Mouse (Mus musculus): ENCODE results near the gene Fam20a. TPM values are rescaled to one million over a fixed set of nuclear protein-coding genes. Genes with fewer than 3 reads are reported as not detected.
A peak's percentile ranks its signal among the peaks of the same experiment; 100 is the strongest.

Fam20a gene
- polyA plus RNA-seq, 1 experiment from 2014 or later, result not detected

GRCm38 (mm10) chr11:109678291-109678690, 43.8 kb downstream of the Fam20a start:
- WGBS (ENCODE audit: missing documents), result 66% methylated on average over 12 of the region's 12 CpGs
- Histone ChIP-seq H3K4me3 (ENCODE audit: inconsistent target) (no peak overlapping the region), H3K27ac (no peak overlapping the region), H3K36me3 (ENCODE audit: inconsistent target) (no peaks in the 10 kb centered on the region), H3K79me2 (ENCODE audit: inconsistent target) (no peaks in the 10 kb centered on the region)

DNA sequence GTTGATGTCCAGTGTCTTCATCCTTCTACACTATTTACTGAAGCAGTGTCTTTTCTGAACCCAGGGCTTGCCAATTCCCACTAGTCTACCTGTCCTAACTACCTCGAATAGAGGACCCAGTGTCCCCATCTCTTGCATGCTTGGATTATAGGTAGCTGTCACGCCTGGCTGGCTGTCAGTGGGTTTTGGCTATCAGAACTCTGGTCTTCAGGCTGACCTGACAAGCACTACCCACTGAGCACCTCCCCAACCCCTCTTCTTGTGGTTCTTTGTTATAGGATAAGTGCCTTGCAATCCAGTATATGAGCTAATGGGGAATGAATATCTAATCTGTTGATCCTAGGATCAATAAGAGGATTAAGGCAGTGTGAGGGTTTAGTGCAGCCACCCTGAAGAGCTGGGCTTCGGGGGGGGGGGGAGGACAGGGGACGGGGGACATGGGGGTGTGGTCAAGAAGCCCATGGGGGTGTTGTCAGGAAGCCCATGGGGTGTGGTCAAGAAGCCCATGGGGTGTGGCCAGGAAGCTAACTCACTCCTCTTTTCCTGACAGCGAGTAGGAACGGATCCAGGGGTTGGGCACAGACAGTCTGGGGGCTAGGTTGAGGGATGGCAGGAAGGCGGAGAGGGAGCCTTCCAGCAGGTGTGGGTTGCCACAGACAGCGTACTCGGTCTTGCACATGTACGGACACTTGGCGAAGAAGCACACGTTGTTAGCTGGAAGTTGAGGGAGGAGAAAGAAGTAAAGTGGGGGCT, 45.3 kb downstream of the Fam20a start:
- no peaks in the 10 kb centered on the region for H3K79me2 ChIP-seq (ENCODE audit: inconsistent target)
- no peak overlapping the region for H3K27ac ChIP-seq
- no peak overlapping the region for H3K4me3 ChIP-seq (ENCODE audit: inconsistent target)
- no peaks in the 10 kb centered on the region for H3K36me3 ChIP-seq (ENCODE audit: inconsistent target)
- WGBS (ENCODE audit: missing documents), result 83% methylated on average over 11 of the region's 12 CpGs

GRCm38 (mm10) chr11:109675771-109676170, 46.3 kb downstream of the Fam20a start:
- no peaks in the 10 kb centered on the region for H3K79me2 ChIP-seq (ENCODE audit: inconsistent target)
- no peaks in the 10 kb centered on the region for H3K36me3 ChIP-seq (ENCODE audit: inconsistent target)
- WGBS (ENCODE audit: missing documents), result 98% methylated on average over 8 of the region's 9 CpGs
- no peak overlapping the region for H3K4me3 ChIP-seq (ENCODE audit: inconsistent target)
- no peak overlapping the region for H3K27ac ChIP-seq

DNA sequence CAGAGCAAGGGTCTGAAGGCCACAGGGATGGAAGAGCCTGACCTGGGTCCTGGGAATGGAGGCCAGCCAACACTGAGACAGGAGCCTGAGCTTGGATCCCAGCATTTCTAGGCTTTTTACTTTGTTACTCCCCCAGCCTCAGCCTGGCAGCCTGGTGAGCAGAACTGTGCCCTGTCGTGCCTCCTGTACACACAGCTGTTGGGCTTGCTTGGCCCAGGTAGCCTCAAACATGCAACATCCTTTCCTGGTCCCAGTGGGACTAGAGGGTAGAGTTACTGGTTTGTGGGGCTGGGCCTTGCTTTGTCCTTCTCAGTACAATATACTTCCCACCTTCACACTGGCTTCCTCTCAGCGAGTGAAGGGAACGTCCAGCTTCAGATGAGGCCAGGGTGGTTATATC, 46.9 kb downstream of the Fam20a start:
- Histone ChIP-seq H3K36me3 (ENCODE audit: inconsistent target) (peaks cover under 1% of the 10 kb centered on the region; the same call in 1 of the 2 replicates), H3K27ac (no peak overlapping the region), H3K79me2 (ENCODE audit: inconsistent target) (no peaks in the 10 kb centered on the region), H3K4me3 (ENCODE audit: inconsistent target) (no peak overlapping the region)
- WGBS (ENCODE audit: missing documents), result 87% methylated on average over 3 of the region's 3 CpGs

GRCm38 (mm10) chr11:109674542-109674941, 47.5 kb downstream of the Fam20a start:
- no peak overlapping the region for H3K27ac ChIP-seq
- peaks cover 7% of the 10 kb centered on the region; the same call in 1 of the 2 replicates for H3K36me3 ChIP-seq (ENCODE audit: inconsistent target)
- WGBS (ENCODE audit: missing documents), result 91% methylated on average over 11 of the region's 11 CpGs
- H3K4me3 ChIP-seq (ENCODE audit: inconsistent target), result no peak overlapping the region
- no peaks in the 10 kb centered on the region for H3K79me2 ChIP-seq (ENCODE audit: inconsistent target)

GRCm38 (mm10) chr11:109673741-109674140, 48.3 kb downstream of the Fam20a start:
- H3K4me3 ChIP-seq (ENCODE audit: inconsistent target), result no peak overlapping the region
- no peak overlapping the region for H3K27ac ChIP-seq

DNA sequence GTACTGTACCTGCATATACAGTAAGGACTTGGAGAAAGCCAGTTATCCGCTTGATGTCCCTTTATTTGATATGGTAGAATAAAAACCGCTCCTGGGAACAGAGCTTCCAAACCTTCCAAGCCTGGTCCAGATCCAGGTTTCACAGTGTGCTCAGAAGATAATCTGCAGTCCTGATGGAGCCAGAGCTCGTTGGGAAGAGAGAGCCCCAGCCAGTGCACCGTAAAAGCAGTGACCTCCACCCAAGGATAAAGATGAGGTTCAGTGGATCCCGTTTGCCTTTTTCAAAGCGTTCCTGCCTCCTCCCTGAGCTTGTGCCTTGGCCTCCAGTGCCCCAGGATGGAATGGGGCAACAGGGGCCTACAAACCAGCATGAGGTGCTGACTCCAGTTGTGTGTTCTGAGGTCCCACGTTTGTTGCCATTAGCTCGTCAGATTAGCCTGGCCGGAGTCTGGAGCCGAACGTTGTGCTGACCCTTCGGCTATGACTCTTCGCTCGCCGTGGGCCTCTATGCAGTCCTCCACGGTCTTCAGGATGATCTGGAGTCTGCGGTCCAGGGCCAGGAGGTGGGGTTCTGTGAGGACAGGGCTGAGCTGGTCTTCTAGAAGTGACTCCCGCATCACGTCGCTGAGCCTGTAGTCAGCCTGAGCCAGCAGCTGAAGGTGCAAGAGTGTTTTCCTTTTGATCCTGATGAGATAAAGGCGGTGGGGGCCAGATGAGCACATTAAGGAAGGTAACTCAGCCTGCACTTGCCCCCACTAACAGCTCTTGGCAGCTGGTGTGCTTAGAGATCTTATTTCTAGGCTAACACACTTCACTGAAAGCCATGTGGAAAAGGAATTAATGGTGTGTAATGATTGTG, 49.0 kb downstream of the Fam20a start:
- Histone ChIP-seq H3K36me3 (ENCODE audit: inconsistent target) (peaks cover 18% of the 10 kb centered on the region), H3K27ac (no peak overlapping the region)

More at GRCm38 (mm10) chr11:109673741-109674140, 48.3 kb downstream of the Fam20a start:
- 90% methylated on average over 7 of the region's 7 CpGs for WGBS (ENCODE audit: missing documents)
- H3K36me3 ChIP-seq (ENCODE audit: inconsistent target), result peaks cover 12% of the 10 kb centered on the region
- H3K79me2 ChIP-seq (ENCODE audit: inconsistent target), result no peaks in the 10 kb centered on the region

GRCm38 (mm10) chr11:109672396-109672795, 49.7 kb downstream of the Fam20a start:
- H3K36me3 ChIP-seq (ENCODE audit: inconsistent target), result peaks cover 25% of the 10 kb centered on the region
- WGBS (ENCODE audit: missing documents), result 84% methylated on average over 8 of the region's 8 CpGs
- H3K4me3 ChIP-seq (ENCODE audit: inconsistent target), result no peak overlapping the region
- no peaks in the 10 kb centered on the region for H3K79me2 ChIP-seq (ENCODE audit: inconsistent target)
- no peak overlapping the region for H3K27ac ChIP-seq

More for the DNA sequence above, 49.0 kb downstream of the Fam20a start:
- Histone ChIP-seq H3K79me2 (ENCODE audit: inconsistent target) (no peaks in the 10 kb centered on the region), H3K4me3 (ENCODE audit: inconsistent target) (no peak overlapping the region)
- 96% methylated on average over 21 of the region's 21 CpGs for WGBS (ENCODE audit: missing documents)

DNA sequence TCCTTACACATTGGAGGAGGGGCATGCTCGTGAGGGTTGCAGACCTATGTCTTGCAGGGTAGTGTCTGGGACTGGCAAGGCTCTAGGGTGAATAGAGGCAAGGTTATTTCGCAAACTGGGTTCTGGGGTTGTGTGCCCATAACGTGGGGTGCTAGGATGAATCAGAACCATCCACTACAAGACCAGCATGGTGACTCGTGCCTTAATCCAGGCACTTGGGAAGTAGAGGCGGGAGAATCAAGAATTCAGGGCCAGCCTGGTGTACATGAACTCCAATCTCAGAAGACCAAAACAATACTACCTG, 50.1 kb downstream of the Fam20a start:
- H3K79me2 ChIP-seq (ENCODE audit: inconsistent target), result no peaks in the 10 kb centered on the region
- H3K4me3 ChIP-seq (ENCODE audit: inconsistent target), result no peak overlapping the region
- 49% methylated on average over 5 of the region's 5 CpGs for whole genome bisulfite sequencing (ENCODE audit: missing documents)
- H3K36me3 ChIP-seq (ENCODE audit: inconsistent target), result peaks cover 29% of the 10 kb centered on the region
- H3K27ac ChIP-seq, result no peak overlapping the region

GRCm38 (mm10) chr11:109671136-109672020, 50.7 kb downstream of the Fam20a start:
- Histone ChIP-seq H3K36me3 (ENCODE audit: inconsistent target) (peaks cover 35% of the 10 kb centered on the region), H3K79me2 (ENCODE audit: inconsistent target) (no peaks in the 10 kb centered on the region), H3K27ac (peak overlapping the region; percentile 58), H3K4me3 (ENCODE audit: inconsistent target) (no peak overlapping the region)
- WGBS (ENCODE audit: missing documents), result 76% methylated on average over 6 of the region's 6 CpGs

DNA sequence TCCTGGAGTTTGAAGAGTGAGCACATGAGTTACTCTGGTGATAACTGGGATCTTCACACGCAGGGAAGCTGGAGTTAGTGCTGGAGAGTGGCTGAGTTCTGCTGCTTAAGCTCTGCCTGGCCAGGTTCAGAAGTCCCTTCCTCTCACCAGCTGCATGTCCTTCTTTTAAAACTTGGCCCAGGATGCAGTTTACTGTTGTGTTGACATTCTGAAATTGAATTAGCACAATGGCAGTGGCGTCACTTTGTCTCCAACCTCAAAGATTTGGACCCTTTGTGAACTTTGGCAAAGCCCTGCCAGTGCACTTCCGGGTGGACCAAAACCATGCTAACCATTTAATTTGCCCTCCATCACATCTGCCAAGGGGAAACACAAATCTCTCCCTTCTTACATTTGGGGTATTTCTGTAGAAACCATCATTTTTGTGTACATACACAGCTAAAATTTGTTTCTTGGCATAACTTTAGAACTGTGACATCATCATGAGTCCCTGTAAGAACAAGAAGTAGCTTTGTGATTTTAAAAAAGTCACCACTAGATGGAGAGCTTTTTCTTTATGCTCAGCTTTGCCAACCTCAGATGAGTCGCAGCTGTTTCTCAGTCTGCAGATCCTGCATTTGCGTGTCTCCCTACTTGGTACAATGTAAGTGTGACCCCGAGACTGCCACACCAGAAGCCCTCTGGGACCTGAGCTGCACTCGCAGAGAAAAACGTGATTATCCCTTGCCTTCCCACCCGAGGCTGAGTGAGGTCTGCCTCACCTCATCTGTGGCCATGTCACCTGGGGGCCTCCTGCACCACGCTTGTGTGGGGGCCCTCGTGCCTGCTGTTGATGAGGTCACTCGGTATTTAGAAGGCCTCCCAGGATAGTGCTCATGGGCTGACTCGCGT, 51.8 kb downstream of the Fam20a start:
- Histone ChIP-seq H3K79me2 (ENCODE audit: inconsistent target) (no peaks in the 10 kb centered on the region), H3K4me3 (ENCODE audit: inconsistent target) (no peak overlapping the region), H3K27ac (peak overlapping the region; percentile 58), H3K36me3 (ENCODE audit: inconsistent target) (peaks cover 46% of the 10 kb centered on the region)
- 66% methylated on average over 14 of the region's 14 CpGs for WGBS (ENCODE audit: missing documents)

- H3K79me2 ChIP-seq (ENCODE audit: inconsistent target), result peaks cover 7% of the 10 kb centered on the region; the same call in 1 of the 2 replicates
- H3K27ac ChIP-seq, result no peak overlapping the region
- 94% methylated on average over 8 of the region's 8 CpGs for WGBS (ENCODE audit: missing documents)
- H3K36me3 ChIP-seq (ENCODE audit: inconsistent target), result peaks cover 57% of the 10 kb centered on the region
- no peak overlapping the region for H3K4me3 ChIP-seq (ENCODE audit: inconsistent target)
Measured at GRCm38 (mm10) chr11:109669149-109669708, 52.9 kb downstream of the Fam20a start.

DNA sequence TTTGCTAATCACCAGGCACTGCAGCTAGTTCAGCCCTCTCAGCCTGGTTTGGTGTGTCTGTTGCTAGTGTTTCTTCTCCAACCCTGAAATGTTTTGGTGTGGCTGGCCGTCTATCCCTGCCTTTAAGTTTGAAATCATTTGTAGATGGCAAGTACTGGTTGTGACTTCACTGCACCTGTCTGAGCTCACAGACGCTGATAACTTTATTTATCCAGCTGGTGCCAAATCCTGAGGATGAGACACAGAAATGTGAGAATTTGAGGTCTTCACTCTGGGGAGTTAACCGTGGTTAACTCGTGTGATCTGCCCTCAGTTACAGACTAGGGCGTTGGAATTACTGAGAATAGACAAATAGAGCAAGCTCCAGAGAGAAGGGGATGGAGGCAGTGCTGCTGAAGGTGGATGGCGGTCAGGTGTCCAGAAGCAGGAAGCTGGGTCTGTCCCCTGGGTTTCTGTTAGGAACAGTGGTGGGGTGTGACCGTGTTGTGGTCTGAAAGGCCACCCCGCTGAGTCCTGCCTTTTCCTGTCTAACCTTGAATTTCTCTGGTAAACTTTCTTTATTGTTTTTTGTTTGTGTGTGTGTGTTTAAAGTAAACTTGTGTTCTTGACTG, 53.9 kb downstream of the Fam20a start:
- 83% methylated on average over 8 of the region's 8 CpGs for WGBS (ENCODE audit: missing documents)
- Histone ChIP-seq H3K79me2 (ENCODE audit: inconsistent target) (peaks cover 16% of the 10 kb centered on the region; the same call in 1 of the 2 replicates), H3K4me3 (ENCODE audit: inconsistent target) (no peak overlapping the region), H3K27ac (no peak overlapping the region), H3K36me3 (ENCODE audit: inconsistent target) (peaks cover 67% of the 10 kb centered on the region)

All from macrophage (primary cell).